Mouse (Mus musculus) testis, adult 2 months (tissue): ENCODE measurements around the gene Rpl21.

Experiments
- CTCF ChIP-seq: fragments of 200-500 bp; IDR thresholded peaks from 2 replicates; pipeline ENCODE4 v1.5.1; 2012; ENCODE audit warnings: low read depth, mild to moderate bottlenecking, inconsistent platforms, low read length, moderate library complexity; ENCODE audit not compliant: control insufficient read depth, insufficient read depth, insufficient replicate concordance
- POLR2A ChIP-seq: fragments of 200-500 bp; IDR thresholded peaks from 2 replicates; pipeline ENCODE4 v1.6.1; 2012; ENCODE audit warnings: low read depth, mild to moderate bottlenecking, inconsistent platforms, low read length, moderate library complexity; ENCODE audit not compliant: control insufficient read depth

- no peak for TF ChIP-seq CTCF
- TF ChIP-seq POLR2A: no peak
Measured at GRCm38 (mm10) chr5:146792140-146792791, 40.4 kb upstream of the Rpl21 start.
